Mouse (Mus musculus) kidney, adult 11 months (tissue): ENCODE measurements around the gene 4930432M17Rik.
A peak's percentile ranks its signal among the peaks of the same experiment; 100 is the strongest.

ENCODE experiments used
- DNase-seq: peaks from one replicate; pipeline ENCODE4 v3.0.0; 2022

Gene 4930432M17Rik

DNA sequence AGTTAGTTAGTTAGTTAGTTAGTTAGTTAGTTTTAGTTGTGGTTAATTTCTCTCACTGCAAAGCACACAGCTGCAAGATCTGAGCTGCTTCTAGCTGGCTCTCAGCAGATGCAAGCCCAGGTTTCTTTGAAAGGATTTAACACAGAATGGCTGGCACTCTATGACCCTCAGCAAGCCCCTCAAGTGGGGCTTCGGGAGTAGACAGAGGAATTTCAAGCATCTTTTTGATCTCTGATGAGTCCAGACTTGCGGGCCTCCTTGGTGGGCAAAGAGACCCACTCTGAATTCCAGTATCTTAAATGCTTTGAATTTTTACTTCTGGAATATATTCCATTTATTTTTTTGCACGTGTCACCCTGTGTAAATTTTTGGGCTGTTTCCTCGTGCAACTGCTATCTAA, 8.4 kb downstream of the 4930432M17Rik start:
- DNase-seq = no peak

- DNase-seq = no peak
These were observed 8.9 kb downstream of the 4930432M17Rik start for GRCm38 (mm10) chr3:121679443-121679842.

DNA sequence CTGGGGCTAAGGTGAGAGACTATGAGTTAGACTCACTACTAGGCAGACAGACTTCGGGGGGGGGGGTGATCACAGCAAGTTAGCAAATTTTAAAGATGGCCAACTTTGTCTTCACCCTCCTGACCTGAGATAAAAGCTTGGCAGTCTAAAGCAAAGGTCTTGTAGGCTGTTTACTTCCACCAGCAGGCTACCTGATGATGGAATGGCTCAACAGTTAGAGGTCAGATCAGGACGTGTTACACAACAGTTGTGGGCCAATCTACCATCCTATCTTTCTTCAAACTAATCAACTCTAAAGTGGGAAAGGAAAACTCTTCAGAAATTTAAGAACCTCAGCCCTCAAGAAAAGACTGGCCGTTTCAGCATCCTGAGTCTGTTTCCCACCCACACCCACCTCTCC, 9.6 kb downstream of the 4930432M17Rik start:
- DNase-seq = no peak

GRCm38 (mm10) chr3:121682439-121683411, 12.2 kb downstream of the 4930432M17Rik start:
- no peak for DNase-seq

DNA sequence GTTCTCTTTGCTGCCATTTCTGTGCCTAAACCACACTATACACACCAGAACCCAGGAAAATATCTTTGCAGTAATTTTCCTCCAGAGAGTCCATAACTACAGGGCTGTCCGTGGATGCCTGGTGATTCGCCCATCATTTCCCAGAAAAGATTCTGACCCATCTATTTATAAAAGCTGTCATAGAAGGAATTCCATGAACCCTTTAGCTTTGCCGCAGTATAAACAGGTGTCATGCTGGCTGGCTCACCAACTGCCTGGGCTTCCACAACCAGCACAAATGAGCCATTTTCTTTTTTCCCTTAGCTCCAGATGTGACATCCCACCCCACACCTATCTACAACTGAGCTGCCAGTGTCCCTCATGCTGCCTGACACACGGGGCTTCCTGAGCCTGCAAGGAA, 14.0 kb downstream of the 4930432M17Rik start:
- no peak for DNase-seq

DNA sequence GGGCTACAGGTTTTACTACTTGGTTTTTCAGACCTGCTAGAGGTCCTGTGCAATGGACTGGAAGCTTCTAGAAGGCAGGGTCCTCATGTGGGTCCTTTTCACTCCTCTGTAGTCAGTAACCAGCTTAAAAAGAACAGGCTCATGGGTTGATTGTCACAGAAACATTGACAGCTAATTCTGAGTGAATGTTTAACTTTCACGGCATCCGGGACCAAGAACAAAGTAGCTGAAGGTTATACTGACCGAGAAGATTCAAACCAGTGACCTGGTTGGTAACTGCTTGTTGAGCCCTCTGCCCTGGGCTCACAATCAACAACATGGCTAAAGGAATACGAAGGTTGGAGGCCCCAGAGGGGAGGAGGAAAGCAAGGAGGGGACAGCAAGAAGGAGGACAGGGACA, 14.4 kb downstream of the 4930432M17Rik start:
- peak; percentile 67 for DNase-seq

DNA sequence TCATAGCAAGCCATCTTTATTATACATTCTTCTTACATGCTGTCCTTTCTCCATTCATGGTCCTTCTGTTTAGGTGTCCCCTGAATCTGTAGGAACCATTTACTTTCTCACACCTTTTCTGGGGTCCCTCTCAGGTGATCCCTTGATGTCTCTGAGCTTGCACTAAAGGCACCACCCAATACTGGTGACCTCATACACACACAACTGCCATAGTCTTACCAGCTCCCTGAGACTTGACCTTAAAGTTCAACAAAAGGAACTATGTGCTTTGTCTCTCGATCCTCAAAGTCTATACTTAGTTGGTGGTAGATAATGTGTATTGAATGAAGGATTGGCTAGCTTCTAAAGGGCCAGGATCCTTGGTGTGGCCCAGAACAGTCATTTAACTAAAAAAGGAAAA, 15.4 kb downstream of the 4930432M17Rik start:
- no peak for DNase-seq

DNA sequence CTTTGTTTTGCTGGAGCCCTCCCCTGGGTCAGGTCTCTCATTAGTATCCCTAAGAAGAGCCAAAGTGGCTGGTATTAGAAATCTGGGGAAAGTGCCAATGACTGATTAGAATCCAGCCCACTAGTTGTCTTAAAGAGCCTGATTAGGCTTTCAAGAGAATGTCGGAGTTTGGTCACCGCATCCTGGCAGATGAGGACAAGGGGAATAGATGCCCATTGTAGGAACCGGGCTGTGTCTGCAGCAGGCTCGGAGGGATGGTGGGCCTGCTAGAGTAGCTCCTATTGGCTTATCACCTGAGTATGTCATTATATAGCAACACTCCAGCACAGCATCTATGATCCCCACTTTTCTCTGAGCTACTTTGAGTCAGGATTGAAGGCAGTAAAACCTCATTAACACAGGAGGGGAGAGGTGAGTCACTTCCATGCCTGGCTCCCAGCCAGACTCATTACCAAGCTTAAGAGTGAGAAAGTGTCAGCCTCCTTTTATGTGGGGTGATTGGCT, 15.9 kb downstream of the 4930432M17Rik start:
- DNase-seq = no peak

GRCm38 (mm10) chr3:121687741-121688140, 17.2 kb downstream of the 4930432M17Rik start:
- no peak for DNase-seq

DNA sequence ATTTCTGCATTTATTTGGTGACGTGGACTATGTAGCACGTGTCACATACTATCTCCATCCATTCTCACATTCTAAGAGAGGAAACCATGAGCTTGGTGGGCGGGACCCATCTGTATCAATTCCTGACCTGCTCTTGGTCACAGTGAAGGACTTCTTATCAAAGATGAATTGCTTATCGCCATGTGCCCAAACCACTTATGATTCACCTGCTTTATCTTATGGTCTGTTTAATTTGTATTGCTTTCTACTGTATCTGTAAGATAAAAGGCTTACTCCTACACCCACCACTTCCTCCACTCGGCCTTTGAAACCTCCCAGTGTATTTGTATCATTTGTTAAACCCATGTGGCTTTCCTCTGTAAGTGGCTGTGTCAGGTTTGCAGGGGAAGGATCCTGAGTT, 18.5 kb downstream of the 4930432M17Rik start:
- DNase-seq = no peak

GRCm38 (mm10) chr3:121689697-121690096, 19.1 kb downstream of the 4930432M17Rik start:
- DNase-seq = no peak

- DNase-seq = no peak
These were observed 22.6 kb downstream of the 4930432M17Rik start for GRCm38 (mm10) chr3:121693001-121693730.

- no peak for DNase-seq
These were observed 23.2 kb downstream of the 4930432M17Rik start for GRCm38 (mm10) chr3:121693746-121694145.

DNA sequence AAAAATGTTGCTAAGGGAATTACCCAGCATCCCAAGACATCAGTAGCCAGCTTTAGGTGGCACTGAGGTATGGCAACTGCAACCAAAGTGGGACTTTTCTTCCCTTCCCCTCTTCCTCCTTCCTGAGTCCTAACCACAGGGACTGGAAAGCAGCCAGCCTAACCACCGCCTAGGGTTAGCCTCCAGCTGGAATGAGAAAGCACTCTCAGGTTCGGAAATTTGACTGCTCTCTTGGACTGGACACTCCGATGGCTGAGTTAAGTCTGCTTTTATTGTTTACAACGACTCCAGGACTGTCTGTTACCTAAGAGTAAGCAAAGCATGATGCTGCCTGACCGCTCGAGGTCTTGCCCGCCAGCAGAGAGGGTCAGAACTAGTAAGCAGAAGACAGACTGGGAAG, 26.6 kb downstream of the 4930432M17Rik start:
- DNase-seq = no peak

DNA sequence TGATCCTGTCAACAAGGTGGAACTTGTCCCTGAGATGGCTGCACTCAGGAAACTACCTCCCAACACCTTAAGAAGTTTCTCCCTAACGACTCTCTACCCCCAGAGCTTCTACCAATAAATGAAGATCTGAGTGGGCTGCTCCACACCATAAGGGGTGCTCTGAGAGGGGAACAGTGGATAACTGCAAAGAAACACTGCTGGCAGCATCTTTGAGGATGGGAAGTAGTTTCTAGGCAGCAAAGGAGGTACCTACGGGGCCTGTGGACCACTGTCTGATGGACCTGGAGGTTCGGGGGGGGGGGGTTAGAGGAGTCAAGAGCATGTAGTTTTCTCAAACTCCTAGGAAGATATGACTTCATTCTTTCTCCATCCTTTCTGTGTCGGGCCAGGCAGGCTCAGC, 28.8 kb downstream of the 4930432M17Rik start:
- no peak for DNase-seq

DNA sequence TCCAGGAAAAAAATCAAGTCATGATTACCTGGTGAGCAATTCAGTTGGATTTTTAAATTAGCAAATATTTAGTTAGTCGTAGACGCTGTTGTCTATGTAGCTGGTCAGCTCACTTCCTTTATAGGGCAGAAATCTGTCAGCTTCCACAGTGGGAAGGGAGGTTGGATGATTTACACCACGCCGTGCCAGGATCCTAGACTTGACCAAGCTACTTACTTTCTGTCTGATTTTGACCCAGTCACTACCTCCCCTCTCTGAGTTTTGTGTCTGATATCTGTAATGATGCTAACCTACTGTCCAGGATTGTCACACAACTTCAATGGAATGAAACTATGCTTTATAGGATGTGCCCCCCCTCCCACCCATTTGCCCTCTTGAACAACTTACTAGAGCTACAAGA, 29.3 kb downstream of the 4930432M17Rik start:
- DNase-seq = no peak

- DNase-seq = no peak
These were observed 29.9 kb downstream of the 4930432M17Rik start for GRCm38 (mm10) chr3:121700364-121700952.

- DNase-seq = no peak
These were observed 32.8 kb downstream of the 4930432M17Rik start for GRCm38 (mm10) chr3:121703155-121703879.

DNA sequence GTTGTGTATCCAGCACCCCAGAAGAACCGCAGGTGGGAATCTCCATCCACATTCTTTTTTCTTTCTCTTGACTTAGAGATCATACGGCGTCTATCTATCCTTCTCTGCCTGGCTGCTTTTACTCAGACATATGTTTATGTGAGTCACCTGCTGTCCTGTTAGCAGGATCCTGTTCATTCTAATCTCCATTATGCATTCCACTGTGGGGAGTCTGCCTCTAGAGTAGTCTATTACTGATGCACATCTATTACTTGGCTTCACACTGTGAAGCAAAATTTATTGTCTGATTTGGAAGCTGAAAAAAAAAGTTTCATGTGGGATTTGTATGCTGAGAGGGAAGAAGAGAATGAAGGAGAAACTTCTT, 33.3 kb downstream of the 4930432M17Rik start:
- no peak for DNase-seq

DNA sequence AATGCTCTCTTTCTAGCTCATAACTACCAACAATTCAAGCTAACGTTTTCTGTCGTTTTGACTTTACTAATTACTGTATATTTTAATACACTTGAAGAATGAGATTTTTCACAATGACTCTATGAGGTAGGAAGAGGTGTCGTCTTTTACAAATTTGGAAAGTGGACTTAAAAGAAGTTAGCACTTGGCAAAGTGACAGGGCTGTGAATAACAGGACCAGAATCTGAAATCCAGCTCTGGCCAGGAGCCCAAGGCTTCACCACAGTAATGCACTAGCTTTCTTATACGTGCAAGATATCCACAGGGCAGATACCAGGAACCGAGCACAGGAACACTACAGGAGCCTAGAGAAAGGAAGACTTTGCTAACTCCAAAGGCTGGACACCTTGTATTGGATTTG, 35.5 kb downstream of the 4930432M17Rik start:
- no peak for DNase-seq

DNA sequence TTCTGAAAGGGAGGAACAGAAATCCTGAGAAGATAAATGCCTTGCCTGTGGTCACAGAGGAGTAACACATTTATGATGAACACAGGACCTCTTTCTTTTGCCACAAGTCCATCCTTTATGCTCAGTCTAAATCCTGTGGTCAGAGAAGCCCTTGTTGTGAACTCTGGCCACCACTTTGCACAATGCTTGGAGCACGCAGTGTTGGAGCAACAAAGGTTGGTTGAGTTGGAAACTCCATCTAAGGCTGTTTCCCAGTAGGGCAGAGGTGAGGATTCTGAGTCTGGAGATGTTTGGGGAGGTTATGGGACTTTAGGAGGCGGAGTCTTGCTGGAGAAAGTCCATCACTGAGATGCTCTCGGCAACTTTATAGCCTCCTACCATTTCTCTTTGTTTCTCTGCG, 36.5 kb downstream of the 4930432M17Rik start:
- no peak for DNase-seq

DNA sequence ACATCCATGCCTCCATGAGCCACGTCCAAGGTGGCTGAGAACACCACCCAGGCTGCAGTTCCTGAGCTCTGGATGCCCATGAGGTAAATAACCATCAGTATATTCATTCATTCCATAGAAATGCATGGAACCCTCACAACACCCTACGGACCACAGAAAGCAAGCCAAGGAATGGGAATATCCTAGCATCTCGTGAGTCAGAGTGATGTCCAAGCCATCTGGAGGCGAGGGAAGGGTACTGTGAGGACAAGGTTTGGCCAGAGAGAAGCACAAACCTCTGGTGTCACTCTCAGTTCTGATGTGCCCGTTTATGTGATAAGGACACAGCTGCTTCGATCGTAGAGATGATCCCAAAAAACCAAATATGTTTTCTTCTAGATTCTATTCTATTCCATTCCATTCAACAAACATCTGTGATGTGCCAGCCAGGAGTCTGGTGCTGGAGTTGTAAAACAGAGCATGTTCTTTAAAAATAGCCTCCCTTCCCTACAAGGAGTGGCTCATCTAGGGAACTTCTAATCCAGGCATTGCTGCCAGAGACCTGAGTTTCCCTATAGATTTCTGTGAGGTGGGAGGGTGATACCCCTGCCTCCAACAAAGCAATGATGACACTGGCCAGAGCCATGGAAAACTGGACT, 40.5 kb downstream of the 4930432M17Rik start:
- DNase-seq = no peak
